Mouse (Mus musculus): Measurements from ENCODE around the gene Fbrsl1.
A peak's percentile ranks its signal among the peaks of the same experiment; 100 is the strongest.
"Not testable (repeated sequence)": the region's sequence is repeated elsewhere in the genome, so short reads cannot be mapped to it uniquely, and the experiment has no call there.

The Fbrsl1 gene

DNA sequence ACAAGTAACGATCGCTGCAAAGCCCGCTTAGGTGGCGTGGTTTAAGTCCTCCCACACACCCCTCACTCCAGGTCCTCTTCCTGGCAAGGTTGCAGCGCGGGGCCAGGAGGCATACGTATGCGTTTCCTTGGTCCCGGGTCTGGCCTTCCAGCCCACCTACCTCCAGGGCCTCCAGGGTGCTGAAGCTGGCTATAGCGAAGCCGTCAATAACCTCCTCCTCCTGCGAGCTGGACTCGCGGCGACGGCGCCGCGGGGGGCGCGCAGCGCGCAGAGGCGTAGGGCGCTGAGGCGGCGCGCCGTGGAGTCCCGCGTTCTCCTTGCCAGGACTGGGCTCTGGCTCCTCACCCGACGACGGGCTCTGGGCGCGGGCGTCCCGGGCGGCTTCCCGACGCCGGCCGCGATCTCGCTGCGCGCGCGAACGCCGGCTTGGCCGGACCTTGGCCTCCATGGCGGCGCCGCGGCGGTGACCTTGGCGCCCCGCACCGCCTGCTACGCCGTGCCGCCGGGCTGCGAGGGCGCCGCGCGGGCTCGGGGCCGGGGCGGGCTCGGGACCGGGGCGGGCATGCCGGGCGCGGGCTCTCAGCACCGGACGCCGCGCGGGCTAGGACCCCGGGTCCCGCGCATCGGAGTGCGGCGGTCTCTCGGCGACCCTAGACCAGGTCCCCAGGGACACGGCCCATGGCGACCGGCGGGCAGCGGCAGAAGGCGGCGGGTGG, 425 bp downstream of the Fbrsl1 start:
- peak; percentile 36 for DNase-seq

GRCm38 (mm10) chr5:110444509-110444908, 3.8 kb downstream of the Fbrsl1 start:
- no peak for DNase-seq

DNA sequence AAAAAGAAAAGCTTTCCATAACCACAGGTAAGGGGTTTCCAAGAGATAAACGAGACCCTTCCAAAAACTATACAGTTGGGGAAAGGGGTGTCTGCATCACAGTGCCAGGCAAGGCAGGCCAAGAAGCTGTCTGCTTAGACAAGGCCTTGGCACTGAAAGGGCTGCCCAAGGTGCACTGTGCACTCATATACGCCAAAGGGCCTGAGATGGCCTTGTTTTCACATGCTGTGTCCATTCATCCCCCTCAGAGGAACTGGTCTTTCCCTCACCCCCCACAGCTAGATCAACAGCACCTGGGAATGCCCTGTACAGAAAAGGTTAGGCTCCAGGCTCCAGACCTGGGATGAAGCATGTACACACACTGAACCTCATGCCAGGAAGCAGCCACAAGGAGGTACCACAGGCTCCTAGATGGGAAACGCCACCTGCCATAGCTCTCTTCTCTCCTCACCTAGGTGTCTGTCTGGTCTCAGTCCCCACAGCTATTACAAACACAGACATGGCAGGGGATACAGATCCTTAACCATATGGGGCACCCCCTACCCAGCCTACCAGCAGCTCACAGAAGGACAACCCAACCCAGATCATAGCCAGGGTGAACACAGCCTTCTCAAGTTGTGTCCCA, 5.2 kb downstream of the Fbrsl1 start:
- no peak for DNase-seq

- peak; percentile 51 for DNase-seq
These were observed 8.6 kb downstream of the Fbrsl1 start for GRCm38 (mm10) chr5:110439565-110440310.

DNA sequence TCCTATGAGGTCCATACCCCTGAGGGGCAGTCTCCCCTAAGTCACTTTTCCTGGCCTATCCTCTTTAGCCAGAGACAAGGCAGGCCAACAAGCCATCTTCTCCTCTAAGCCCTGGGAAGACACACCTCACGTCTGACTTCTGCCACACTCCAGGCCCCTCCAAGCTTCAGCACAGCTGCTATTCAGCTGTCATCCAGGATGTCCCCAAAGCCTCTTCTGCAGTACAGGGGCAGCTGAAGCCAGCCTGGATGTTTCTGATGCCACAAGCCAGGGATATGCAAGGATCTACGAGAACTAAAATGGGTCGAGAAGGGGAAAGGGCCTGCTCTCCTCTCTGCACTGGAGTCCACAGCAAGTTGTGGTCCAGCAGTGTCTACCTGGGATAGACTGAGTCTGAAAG, 9.7 kb downstream of the Fbrsl1 start:
- no peak for DNase-seq

GRCm38 (mm10) chr5:110437632-110438261, 10.6 kb downstream of the Fbrsl1 start:
- DNase-seq: no peak

DNA sequence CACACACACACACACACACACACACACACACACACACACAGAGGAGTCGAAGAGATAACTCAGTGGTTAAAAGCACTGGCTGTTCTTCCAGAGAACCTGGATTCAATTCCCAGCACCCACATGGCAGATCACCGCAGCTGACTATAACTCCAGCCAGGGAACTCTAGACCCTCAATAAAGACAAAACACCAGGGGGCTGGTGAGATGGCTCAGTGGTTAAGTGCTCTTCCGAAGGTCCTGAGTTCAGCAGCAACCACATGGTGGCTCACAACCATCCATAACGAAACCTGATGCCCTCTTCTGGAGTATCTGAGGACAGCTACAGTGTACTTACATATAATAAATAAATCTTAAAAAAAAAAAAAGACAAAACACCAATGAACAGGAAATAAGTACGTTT, 12.1 kb downstream of the Fbrsl1 start:
- DNase-seq: not testable (repeated sequence)

- no peak for DNase-seq
These were observed 13.5 kb downstream of the Fbrsl1 start for GRCm38 (mm10) chr5:110434816-110435215.

DNA sequence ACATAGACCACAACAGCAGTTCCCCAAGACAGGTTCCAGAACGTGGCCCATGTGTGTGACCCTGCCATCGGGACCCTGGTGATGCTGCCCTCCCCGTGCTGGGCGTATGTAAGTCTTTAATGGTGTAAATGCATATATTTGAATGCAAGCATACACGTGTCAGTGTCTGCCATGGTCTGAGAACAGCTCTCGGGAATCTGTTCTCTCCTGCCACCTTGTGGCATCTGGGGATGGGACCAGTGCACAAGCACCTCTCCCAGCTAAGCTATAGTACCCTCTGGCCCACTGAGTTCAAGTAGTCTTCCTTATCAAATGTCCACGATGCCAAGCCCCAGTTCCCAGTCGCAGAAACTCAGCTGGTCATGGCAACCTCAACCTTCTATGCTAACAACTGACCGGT, 19.3 kb downstream of the Fbrsl1 start:
- peak; percentile 34 for DNase-seq

DNA sequence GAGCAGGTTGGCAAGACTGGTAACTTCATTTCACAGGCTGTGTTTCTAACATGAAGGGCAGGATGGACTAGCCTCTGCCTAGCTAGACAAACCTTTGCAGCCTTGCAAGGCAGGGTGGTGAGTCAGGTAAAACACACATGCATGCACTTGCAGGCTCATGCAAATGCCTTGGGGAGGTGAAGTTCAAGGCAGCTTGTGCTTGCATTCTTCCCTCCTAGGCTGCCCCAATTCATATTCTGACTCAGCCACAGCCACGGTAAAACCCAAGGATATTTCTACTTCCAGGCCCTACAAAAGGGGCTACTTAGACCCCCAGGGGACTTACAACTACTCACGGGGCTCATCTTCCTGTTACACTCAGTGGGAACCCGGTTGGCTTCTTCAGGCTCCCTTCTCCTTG, 20.0 kb downstream of the Fbrsl1 start:
- DNase-seq: no peak

- DNase-seq: no peak
These were observed 23.1 kb downstream of the Fbrsl1 start for GRCm38 (mm10) chr5:110425187-110425586.

GRCm38 (mm10) chr5:110424204-110424603, 24.1 kb downstream of the Fbrsl1 start:
- no peak for DNase-seq

DNA sequence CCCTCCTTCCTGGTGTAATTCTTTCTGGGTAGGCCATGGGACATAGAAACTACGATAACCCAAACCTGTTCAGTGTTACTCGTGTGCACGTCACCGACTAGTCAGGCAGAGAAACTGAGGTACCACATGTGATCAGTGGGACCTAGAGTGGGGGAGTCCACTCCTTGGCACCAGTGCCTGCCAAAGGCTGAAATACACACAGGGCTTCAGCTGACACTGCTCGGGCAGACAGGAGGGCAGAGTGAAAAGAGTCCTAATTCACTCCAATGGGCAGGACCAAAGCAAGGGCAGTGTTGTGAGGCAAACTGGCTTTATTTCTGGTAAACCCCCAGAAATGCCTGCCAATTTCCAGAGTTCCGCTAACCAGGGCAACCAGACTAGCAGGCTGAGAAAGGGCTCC, 26.9 kb downstream of the Fbrsl1 start:
- DNase-seq: no peak

DNA sequence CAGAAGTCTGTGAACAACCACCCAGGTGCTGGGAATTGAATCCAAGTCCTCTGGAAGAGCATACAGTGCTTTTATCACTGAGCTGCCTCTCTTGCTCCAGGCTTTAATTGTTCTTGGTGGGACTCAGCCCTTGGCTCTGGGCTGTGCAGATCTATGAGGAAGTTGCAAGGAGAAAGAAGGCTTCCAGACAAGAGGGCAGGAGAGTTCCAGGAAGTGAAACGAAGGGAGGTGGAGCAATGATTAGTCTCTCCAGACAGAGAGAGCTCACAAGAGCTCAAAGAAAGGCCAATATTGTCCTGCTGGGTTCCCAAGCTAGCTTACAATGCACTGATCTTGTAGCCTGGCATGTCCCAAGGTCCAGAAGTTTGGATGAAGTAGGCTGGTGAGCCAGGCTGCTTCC, 27.4 kb downstream of the Fbrsl1 start:
- no peak for DNase-seq

- DNase-seq: no peak
These were observed 28.1 kb downstream of the Fbrsl1 start for GRCm38 (mm10) chr5:110420201-110420600.

DNA sequence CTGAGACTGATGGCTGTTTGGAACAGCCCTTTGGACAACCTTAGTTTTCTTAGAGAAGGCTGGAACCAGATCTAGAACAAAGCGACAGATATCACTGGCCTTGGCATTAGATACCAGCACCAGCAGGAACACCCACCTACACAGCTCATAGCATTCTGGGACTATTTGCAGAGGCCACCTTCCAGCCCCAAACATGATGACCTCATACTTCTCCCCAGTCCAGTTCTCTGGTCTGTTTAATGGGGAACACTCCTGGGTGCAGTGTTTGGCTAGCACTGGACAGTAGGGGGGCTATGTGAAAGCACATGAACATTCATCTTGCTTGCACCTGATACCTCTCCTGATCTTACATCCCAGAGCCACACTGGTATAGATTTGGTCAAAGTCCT, 29.8 kb downstream of the Fbrsl1 start:
- DNase-seq: no peak

GRCm38 (mm10) chr5:110417756-110418522, 30.4 kb downstream of the Fbrsl1 start:
- DNase-seq: no peak

DNA sequence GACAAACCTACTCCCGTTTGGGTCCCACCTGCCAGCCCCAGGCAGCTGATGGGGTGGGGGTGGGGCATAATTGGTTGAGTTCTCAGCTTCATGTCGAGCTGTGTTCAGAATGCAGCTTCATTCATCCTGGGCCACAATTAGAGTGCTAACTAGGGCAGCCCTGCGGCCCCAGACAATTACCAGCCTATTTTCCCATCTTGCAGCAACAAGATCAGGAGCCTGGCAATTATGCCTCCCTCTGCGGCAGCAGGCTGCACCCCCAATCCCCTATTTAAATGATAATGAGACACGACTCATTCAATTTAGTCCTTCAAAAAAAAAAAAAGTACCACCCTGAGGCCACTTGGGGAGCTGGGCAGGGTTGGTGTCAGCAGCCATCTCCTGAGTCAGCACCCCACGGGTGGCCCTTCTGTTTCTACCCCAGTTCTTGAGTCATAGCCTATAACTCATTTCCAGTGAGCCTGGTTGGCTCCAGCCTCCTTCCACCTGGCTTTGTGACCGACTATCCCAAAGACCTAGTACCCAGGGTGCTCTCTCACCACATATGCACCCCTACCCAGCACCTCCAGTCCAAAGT, 31.4 kb downstream of the Fbrsl1 start:
- no peak for DNase-seq

DNA sequence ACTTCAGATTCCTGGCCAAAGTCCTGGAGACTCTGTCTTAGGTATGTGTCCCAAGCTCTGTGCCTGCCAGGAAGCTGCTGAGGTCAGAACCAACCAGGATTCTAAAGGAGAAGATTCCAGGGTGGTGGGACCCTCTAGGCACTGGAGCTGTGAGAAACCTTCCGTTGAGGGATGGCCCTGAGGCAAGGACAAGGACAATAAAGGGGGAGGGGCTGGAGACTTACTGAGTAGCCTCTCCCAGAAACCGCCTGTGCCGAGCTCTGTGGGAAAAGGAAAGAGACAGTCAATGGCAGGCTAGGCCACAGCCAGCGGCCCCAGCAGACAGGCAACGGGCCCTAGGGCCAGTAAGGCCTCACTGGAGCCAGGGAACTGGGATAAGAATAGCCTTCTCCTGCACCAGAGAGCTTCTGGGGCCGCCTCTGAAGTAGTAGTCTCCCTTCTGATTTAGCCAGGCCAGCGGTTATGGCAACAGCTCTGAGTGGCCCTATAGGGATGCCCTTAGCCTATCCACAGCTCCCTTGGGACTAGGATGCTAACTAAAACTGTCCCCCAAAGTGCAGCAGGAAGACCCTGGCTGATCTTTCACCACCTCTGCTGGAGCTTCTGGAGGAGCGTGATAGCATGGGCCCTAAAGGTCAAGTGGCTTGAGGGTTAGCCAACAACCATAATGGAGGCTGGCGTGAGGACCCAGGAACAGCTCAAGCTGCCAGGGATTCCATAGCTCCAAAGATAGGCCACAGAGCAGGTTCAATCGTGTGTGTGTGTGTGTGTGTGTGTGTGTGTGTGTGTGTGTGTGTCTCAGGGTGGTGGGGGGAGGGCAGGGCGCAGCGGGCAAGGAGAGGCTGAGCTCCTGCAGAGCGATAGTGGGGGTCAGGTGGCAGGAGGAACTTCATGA, 32.2 kb downstream of the Fbrsl1 start:
- DNase-seq: no peak

GRCm38 (mm10) chr5:110415022-110415421, 33.3 kb downstream of the Fbrsl1 start:
- DNase-seq: no peak

DNA sequence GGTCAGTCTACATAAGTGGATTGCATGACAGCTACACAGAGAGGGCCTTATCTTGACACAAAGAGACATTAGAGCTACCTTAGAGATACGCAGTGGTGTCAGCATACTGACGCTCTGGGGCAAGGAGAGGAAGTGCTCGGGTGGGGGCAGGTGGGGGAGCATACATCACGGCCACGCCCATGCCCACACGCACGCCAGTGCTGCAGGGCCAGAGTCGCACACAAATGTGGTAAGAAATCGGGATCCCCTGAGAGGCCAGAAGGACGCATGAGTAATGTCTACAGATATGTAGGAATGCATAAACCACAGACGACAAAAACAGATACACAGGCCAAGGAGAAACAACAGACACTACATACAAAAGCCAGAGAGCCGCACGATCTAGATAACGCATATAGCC, 35.3 kb downstream of the Fbrsl1 start:
- no peak for DNase-seq
